Mouse (Mus musculus): ENCODE measurements around the gene Ube2ql1.

DNA sequence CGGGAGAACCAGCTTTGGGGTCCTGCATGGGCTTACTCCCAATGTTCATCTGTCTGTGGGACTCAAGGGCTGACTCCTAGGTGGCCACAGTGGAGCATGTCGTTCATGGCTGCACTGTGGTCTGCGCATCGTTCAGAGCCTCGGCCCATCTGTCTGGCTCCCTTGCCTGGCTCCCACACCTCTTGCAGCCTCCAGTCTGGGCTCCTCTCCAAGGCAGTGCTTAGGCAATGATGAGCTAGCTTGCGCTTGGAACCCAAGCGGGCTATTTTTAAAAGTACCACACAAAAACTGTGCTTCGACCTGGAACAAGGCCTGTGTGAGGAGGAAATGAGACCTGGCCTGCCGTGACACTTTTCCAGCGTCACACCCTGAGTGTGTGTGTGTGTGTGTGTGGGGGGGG is 21.7 kb upstream of the Ube2ql1 start:
- TF ChIP-seq POLR2A (IDR thresholded peaks at IDR 0.05; ENCODE audit: low read depth, low read length) (no peak), CTCF (IDR thresholded peaks at IDR 0.05; ENCODE audit: extremely low read depth, insufficient read length, insufficient replicate concordance, low read depth, low read length) (no peak)
